Comparison of ENCODE assay signal across 29 mouse cellular contexts in the genomic region with DNA sequence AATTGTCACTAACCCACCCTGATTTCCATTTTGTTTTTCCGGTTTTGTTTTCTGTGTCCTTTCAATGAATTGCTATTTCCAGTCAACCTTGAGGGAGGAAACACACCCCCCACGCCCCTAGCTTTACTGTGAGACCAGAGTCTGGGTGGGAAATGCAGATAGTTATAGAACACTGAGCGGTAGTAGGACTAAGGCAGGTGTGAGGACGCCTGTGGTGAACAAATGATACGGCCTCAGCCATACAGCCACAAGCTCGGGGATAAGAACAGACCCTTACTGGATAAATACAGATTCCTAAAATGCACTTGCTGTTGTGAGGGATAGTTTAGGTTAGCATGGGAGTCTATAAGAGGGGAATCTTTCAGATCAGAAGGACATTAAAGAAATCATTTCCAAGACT.
DNase-seq lines count a peak whose midpoint lies in the region; ATAC-seq lines count a peak whose summit lies in the region.
"Had no signal": no experiment of that assay in that cellular context is flagged by ENCODE, and none has a peak within 500 bp of the region (broad histone marks: within the 10 kb centered on the region; RNA-seq: fewer than 3 reads in every experiment).

No protein-coding gene starts in this region.

- WGBS in lung, embryonic 16.5 days = 59% methylated on average over 6 of the region's 6 CpGs
- 66% methylated on average over 6 of the region's 6 CpGs for WGBS in intestine, embryonic 15.5 days
- 75% methylated on average over 6 of the region's 6 CpGs for WGBS in stomach, embryonic 14.5 days
- 73% methylated on average over 6 of the region's 6 CpGs for WGBS in heart, embryonic 11.5 days (ENCODE audit: insufficient replicate concordance)

- no peak overlapping the region for H3K4me3 ChIP-seq in lung, embryonic 16.5 days (ENCODE audit: low read length)
- no peak overlapping the region for H3K4me3 ChIP-seq in intestine, embryonic 15.5 days (replicated peaks)
- H3K4me3 ChIP-seq in stomach, embryonic 14.5 days (ENCODE audit: low read depth, low read length) = no peak overlapping the region
- no peak overlapping the region for H3K4me3 ChIP-seq in heart, embryonic 11.5 days (ENCODE audit: low read depth, low read length)
- H3K4me3 ChIP-seq: embryonic facial prominence, embryonic 13.5 days; forebrain, embryonic 10.5 days; gastrocnemius, adult 2 months; kidney, embryonic 15.5 days; layer of hippocampus, adult 2 months had no signal

- H3K9ac ChIP-seq in lung, embryonic 16.5 days (ENCODE audit: low read length) = no peak overlapping the region
- H3K9ac ChIP-seq in intestine, embryonic 15.5 days = no peak overlapping the region
- H3K9ac ChIP-seq in stomach, embryonic 14.5 days (replicated peaks; ENCODE audit: low read depth, low read length) = no peak overlapping the region
- no peak overlapping the region for H3K9ac ChIP-seq in heart, embryonic 11.5 days (ENCODE audit: low read depth, low read length)
- H3K9ac ChIP-seq: embryonic facial prominence, embryonic 13.5 days; kidney, embryonic 15.5 days; liver, embryonic 14.5 days had no signal

- H3K9me3 ChIP-seq in lung, embryonic 16.5 days (ENCODE audit: control insufficient read depth, low read length) = 0 out of 2 replicates have a peak, but pooled peaks cover 3% of the 10 kb centered on the region
- no peaks in the 10 kb centered on the region for H3K9me3 ChIP-seq in intestine, embryonic 15.5 days
- H3K9me3 ChIP-seq in stomach, embryonic 14.5 days (ENCODE audit: control insufficient read depth, low read depth, low read length) = no peaks in the 10 kb centered on the region
- 0 out of 2 replicates have a peak, but pooled peaks cover 5% of the 10 kb centered on the region for H3K9me3 ChIP-seq in heart, embryonic 11.5 days (replicated peaks; ENCODE audit: control insufficient read depth, low read length)
- H3K9me3 ChIP-seq: embryonic facial prominence, embryonic 13.5 days; kidney, embryonic 15.5 days had no signal

- DNase-seq in lung, postnatal 36 days = no peak
- DNase-seq in layer of hippocampus, postnatal 36 days = no peak
- no peak for DNase-seq in MN1 (ENCODE audit: low spot score)
- DNase-seq: adrenal gland, postnatal 14 days; cerebellum, adult 11 months; cerebellum, adult 9-11 months; embryo, embryonic 11 days; gastrocnemius, adult 2 months; gastrocnemius, postnatal 36 days; heart, postnatal 14 days; kidney, adult 18-20 months; kidney, postnatal 25 days; left cerebral cortex, postnatal 4 days; midbrain, embryonic 14.5 days; thymus, adult 2 months; thymus, postnatal 4 days had no signal

- H3K36me3 ChIP-seq in lung, embryonic 16.5 days (ENCODE audit: control insufficient read depth, insufficient read depth, low read length) = peaks cover 6% of the 10 kb centered on the region; the same call in 1 of the 2 replicates
- peaks cover 6% of the 10 kb centered on the region; the same call in 1 of the 2 replicates for H3K36me3 ChIP-seq in intestine, embryonic 15.5 days
- no peaks in the 10 kb centered on the region for H3K36me3 ChIP-seq in stomach, embryonic 14.5 days (ENCODE audit: control insufficient read depth, insufficient read depth, low read length)
- no peaks in the 10 kb centered on the region for H3K36me3 ChIP-seq in heart, embryonic 11.5 days (ENCODE audit: control insufficient read depth, insufficient read depth, low read length)
- H3K36me3 ChIP-seq: forebrain, embryonic 10.5 days; G1E had no signal

- H3K27ac ChIP-seq in lung, embryonic 16.5 days (ENCODE audit: low read length) = peak overlapping the region; percentile 55; the same call in 1 of the 2 replicates
- peak overlapping the region; percentile 75 for H3K27ac ChIP-seq in intestine, embryonic 15.5 days
- H3K27ac ChIP-seq in stomach, embryonic 14.5 days (ENCODE audit: low read length) = peak overlapping the region; percentile 22; the same call in 1 of the 2 replicates
- no peak overlapping the region for H3K27ac ChIP-seq in heart, embryonic 11.5 days (ENCODE audit: low read depth, low read length)
- H3K27ac ChIP-seq: embryonic facial prominence, embryonic 13.5 days; forebrain, embryonic 10.5 days; gastrocnemius, adult 2 months; kidney, embryonic 15.5 days; layer of hippocampus, adult 2 months; liver, embryonic 14.5 days had no signal

- H3K4me1 ChIP-seq in lung, embryonic 16.5 days (replicated peaks; ENCODE audit: control insufficient read depth, insufficient read depth, low read length) = peaks cover 22% of the 10 kb centered on the region
- peaks cover 8% of the 10 kb centered on the region; the same call in 1 of the 2 replicates for H3K4me1 ChIP-seq in intestine, embryonic 15.5 days (replicated peaks)
- peaks cover 14% of the 10 kb centered on the region for H3K4me1 ChIP-seq in stomach, embryonic 14.5 days (ENCODE audit: control insufficient read depth, insufficient read depth, low read length)
- peaks cover 16% of the 10 kb centered on the region for H3K4me1 ChIP-seq in heart, embryonic 11.5 days (ENCODE audit: control insufficient read depth, insufficient read depth, low read length)

- H3K27me3 ChIP-seq in lung, embryonic 16.5 days (ENCODE audit: control insufficient read depth, insufficient read depth, low read depth, low read length) = no peaks in the 10 kb centered on the region
- H3K27me3 ChIP-seq in intestine, embryonic 15.5 days (replicated peaks) = no peaks in the 10 kb centered on the region
- H3K27me3 ChIP-seq in stomach, embryonic 14.5 days (ENCODE audit: control insufficient read depth, insufficient read depth, low read length) = no peaks in the 10 kb centered on the region
- H3K27me3 ChIP-seq in heart, embryonic 11.5 days (ENCODE audit: control insufficient read depth, insufficient read depth, low read length) = no peaks in the 10 kb centered on the region
- H3K27me3 ChIP-seq: embryonic facial prominence, embryonic 13.5 days; kidney, embryonic 15.5 days; Patski had no signal

- no peak overlapping the region for H3K4me2 ChIP-seq in lung, embryonic 16.5 days (ENCODE audit: low read depth, low read length)
- H3K4me2 ChIP-seq in intestine, embryonic 15.5 days (replicated peaks) = no peak overlapping the region; the same call in 1 of the 2 replicates
- H3K4me2 ChIP-seq in stomach, embryonic 14.5 days (replicated peaks; ENCODE audit: low read depth, low read length) = no peak overlapping the region
- H3K4me2 ChIP-seq in heart, embryonic 11.5 days = no peak overlapping the region
- H3K4me2 ChIP-seq: embryonic facial prominence, embryonic 13.5 days; kidney, embryonic 15.5 days had no signal

- ATAC-seq in lung, embryonic 16.5 days (ENCODE audit: low read depth) = peak; percentile 15; the same call in 1 of the 2 replicates
- ATAC-seq in intestine, embryonic 15.5 days = peak; percentile 40; the same call in 1 of the 2 replicates
- ATAC-seq in stomach, embryonic 14.5 days (ENCODE audit: insufficient number of reproducible peaks, insufficient read depth, low FRiP score, low read depth) = peak; percentile 38; the same call in 1 of the 2 replicates
- ATAC-seq in heart, embryonic 11.5 days (replicated peaks; ENCODE audit: insufficient number of reproducible peaks, low FRiP score, low TSS enrichment) = no peak
- ATAC-seq: forebrain, embryonic 16.5 days; hindbrain, embryonic 16.5 days; Patski had no signal
